Mouse (Mus musculus): ENCODE measurements at regions not wholly inside any gene's neighbourhood (a gene's known extent, or its start where the extent isn't known, plus 50 kb on each side); places are given as distances from the start of the nearest gene placed in this dataset.

- no peak for DNase-seq
Observed at GRCm38 (mm10) chr13:28793166-28793935, 160.2 kb downstream of the Sox4 start.

- DNase-seq = peak; percentile 38
Observed at GRCm38 (mm10) chr13:28792461-28793165, 160.9 kb downstream of the Sox4 start.

- DNase-seq = no peak
Observed at GRCm38 (mm10) chr13:28790381-28790780, 163.1 kb downstream of the Sox4 start.

GRCm38 (mm10) chr13:28787331-28787643 is 166.2 kb downstream of the Sox4 start:
- no peak for DNase-seq

GRCm38 (mm10) chr13:28786629-28787330 is 166.7 kb downstream of the Sox4 start:
- peak; percentile 67 for DNase-seq

- no peak for DNase-seq
Observed at GRCm38 (mm10) chr13:28782497-28783246, 170.8 kb downstream of the Sox4 start.

- no peak for DNase-seq
Observed at GRCm38 (mm10) chr13:28782081-28782480, 171.4 kb downstream of the Sox4 start.

GRCm38 (mm10) chr13:28781660-28782059 is 171.9 kb downstream of the Sox4 start:
- DNase-seq = no peak

- no peak for DNase-seq
Observed at GRCm38 (mm10) chr13:28780462-28780861, 173.1 kb downstream of the Sox4 start.

- DNase-seq = no peak
Observed at GRCm38 (mm10) chr13:28775142-28775815, 178.2 kb downstream of the Sox4 start.

GRCm38 (mm10) chr13:28774649-28775048 is 178.9 kb downstream of the Sox4 start:
- DNase-seq = no peak

GRCm38 (mm10) chr13:28773466-28773865 is 180.0 kb downstream of the Sox4 start:
- no peak for DNase-seq

GRCm38 (mm10) chr13:28770531-28770930 is 183.0 kb downstream of the Sox4 start:
- no peak for DNase-seq

GRCm38 (mm10) chr13:28770018-28770417 is 183.5 kb downstream of the Sox4 start:
- no peak for DNase-seq

- DNase-seq = no peak
Observed at GRCm38 (mm10) chr13:28768717-28769426, 184.6 kb downstream of the Sox4 start.

- no peak for DNase-seq
Observed at GRCm38 (mm10) chr13:28762555-28762954, 191.0 kb downstream of the Sox4 start.

- DNase-seq = no peak
Observed at GRCm38 (mm10) chr13:28759026-28759425, 194.5 kb downstream of the Sox4 start.

- DNase-seq = peak; percentile 88
Observed at GRCm38 (mm10) chr13:28757846-28758522, 195.5 kb downstream of the Sox4 start.

- peak; percentile 35 for DNase-seq
Observed at GRCm38 (mm10) chr13:28756915-28757765, 196.4 kb downstream of the Sox4 start.

GRCm38 (mm10) chr13:28754207-28754606 is 199.3 kb downstream of the Sox4 start:
- DNase-seq = no peak
